Mouse (Mus musculus): ENCODE data around the gene Mmd2. TPM values are rescaled to one million over a fixed set of nuclear protein-coding genes. Genes with fewer than 3 reads are reported as not detected.

The Mmd2 gene
- total and polyA plus RNA-seq, 3 experiments: not detected

DNA sequence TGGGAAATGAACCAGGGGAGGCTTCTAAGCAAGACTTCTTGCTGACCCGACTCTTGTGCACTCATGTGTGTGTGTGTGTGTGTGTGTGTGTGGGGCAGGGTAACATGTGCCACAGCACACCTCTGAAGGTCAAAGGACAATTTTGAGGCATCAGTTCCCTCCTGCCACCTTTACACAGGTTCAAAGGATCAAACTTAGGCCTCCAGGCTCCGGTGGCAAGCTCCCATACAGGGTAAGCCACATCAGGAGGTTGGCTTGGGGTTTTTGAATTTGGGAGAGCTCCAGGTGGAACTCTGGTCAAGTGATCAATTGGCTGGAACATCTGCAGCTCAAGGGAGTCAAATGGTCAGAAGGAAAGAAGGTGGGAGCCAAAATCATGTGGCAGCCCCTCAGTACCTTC is 12.8 kb upstream of the Mmd2 start:
- in situ Hi-C loops (cut with MboI; ENCODE audit: low pct_ligation_motif_present, low pct_unique_long_range_greater_than_20kb, low sequenced_read_pairs): loop anchor here (10.0 kb wide), 1 partner anchor 137 kb away; no protein-coding TSS in a partner anchor
- no peaks in the 10 kb centered on the region for H3K36me3 ChIP-seq (replicated peaks in 1 of 2; ENCODE audit: control insufficient read depth in 1 of 2, insufficient read depth in 1 of 2, low read length in 1 of 2)
- H3K27ac ChIP-seq (ENCODE audit: insufficient read depth, low read depth): no peak overlapping the region
- peaks cover 48% of the 10 kb centered on the region for H3K27me3 ChIP-seq (replicated peaks)
- dilution Hi-C loops (cut with MboI; ENCODE audit: extremely low pct_ligation_motif_present, extremely low pct_unique_long_range_greater_than_20kb, low sequenced_read_pairs): no loop called here
- TF ChIP-seq TCF12 (IDR thresholded peaks at IDR 0.05; ENCODE audit: low read depth, low read length) (no peak), EP300 (IDR thresholded peaks at IDR 0.05; ENCODE audit: low read length) (no peak), IRF4 (IDR thresholded peaks at IDR 0.05; ENCODE audit: low read depth, low read length) (no peak), MAFK (IDR thresholded peaks at IDR 0.05; ENCODE audit: insufficient replicate concordance, low read length) (no peak), CHD2 (IDR thresholded peaks at IDR 0.05; ENCODE audit: low read length) (no peak), KAT2A (IDR thresholded peaks at IDR 0.05; ENCODE audit: insufficient replicate concordance, low read length) (no peak), CHD1 (IDR thresholded peaks at IDR 0.05; ENCODE audit: low read depth, low read length) (no peak), CTCF (conservative IDR thresholded peaks at IDR 0.05 in 1 of 2, IDR thresholded peaks at IDR 0.05 in 1 of 2; ENCODE audit: low read depth in 2 of 2, low read length in 2 of 2) (no peak), UBTF (IDR thresholded peaks at IDR 0.05; ENCODE audit: low read depth, low read length) (no peak), E2F4 (IDR thresholded peaks at IDR 0.05; ENCODE audit: insufficient replicate concordance, low read depth, low read length) (no peak), JUND (conservative IDR thresholded peaks at IDR 0.05; ENCODE audit: low read depth, low read length) (no peak), ZKSCAN1 (IDR thresholded peaks at IDR 0.05; ENCODE audit: borderline replicate concordance, low read depth, low read length) (no peak)
- peaks cover 10% of the 10 kb centered on the region for H3K9me3 ChIP-seq (replicated peaks; ENCODE audit: low read length)
- no peak overlapping the region for H3K4me2 ChIP-seq (ENCODE audit: insufficient read depth, low read depth, poor library complexity, severe bottlenecking)
- H3K4me1 ChIP-seq (ENCODE audit: control insufficient read depth in 1 of 2, insufficient read depth in 2 of 2): no peaks in the 10 kb centered on the region
- H3K79me2 ChIP-seq (replicated peaks; ENCODE audit: control insufficient read depth, extremely low read depth, insufficient read depth, poor library complexity, severe bottlenecking): no peaks in the 10 kb centered on the region
- no peak overlapping the region for H3K4me3 ChIP-seq (replicated peaks in 1 of 3; ENCODE audit: low read depth in 2 of 3, low read length in 2 of 3, poor library complexity in 1 of 3)
- DNase-seq (ENCODE audit: extremely low read depth): no peak
- no peak overlapping the region for H3K9ac ChIP-seq (ENCODE audit: insufficient read depth, low read depth)

DNA sequence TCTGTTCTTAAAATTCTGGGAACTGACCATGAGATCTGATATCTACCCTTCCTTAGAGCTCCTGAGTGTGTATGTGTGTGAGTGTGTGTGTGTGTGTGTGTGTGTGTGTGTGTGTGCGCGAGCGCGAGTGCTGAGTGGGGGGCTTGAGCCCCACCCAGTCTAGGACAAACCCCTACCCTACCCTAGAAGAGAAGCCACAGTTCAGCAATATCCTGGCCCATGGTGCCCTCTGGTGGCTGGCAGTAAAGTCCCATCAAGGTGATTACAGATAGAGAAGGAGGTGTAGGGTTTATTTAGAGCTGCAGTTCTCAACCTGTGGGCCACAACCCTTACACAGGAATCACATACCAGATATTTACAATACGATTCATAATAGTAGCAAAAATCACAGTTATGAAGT is 11.3 kb upstream of the Mmd2 start:
- peak; percentile 32 for DNase-seq (ENCODE audit: extremely low read depth)
- Histone ChIP-seq H3K27ac (ENCODE audit: insufficient read depth, low read depth) (no peak overlapping the region), H3K4me3 (replicated peaks in 1 of 3; ENCODE audit: low read depth in 2 of 3, low read length in 2 of 3, poor library complexity in 1 of 3) (no peak overlapping the region), H3K9me3 (replicated peaks; ENCODE audit: low read length) (peaks cover 10% of the 10 kb centered on the region), H3K79me2 (replicated peaks; ENCODE audit: control insufficient read depth, extremely low read depth, insufficient read depth, poor library complexity, severe bottlenecking) (no peaks in the 10 kb centered on the region), H3K4me2 (ENCODE audit: insufficient read depth, low read depth, poor library complexity, severe bottlenecking) (no peak overlapping the region), H3K27me3 (replicated peaks) (peaks cover 56% of the 10 kb centered on the region), H3K9ac (ENCODE audit: insufficient read depth, low read depth) (no peak overlapping the region), H3K4me1 (ENCODE audit: control insufficient read depth in 1 of 2, insufficient read depth in 2 of 2) (no peaks in the 10 kb centered on the region), H3K36me3 (replicated peaks in 1 of 2; ENCODE audit: control insufficient read depth in 1 of 2, insufficient read depth in 1 of 2, low read length in 1 of 2) (no peaks in the 10 kb centered on the region)
- in situ Hi-C loops (cut with MboI; ENCODE audit: low pct_ligation_motif_present, low pct_unique_long_range_greater_than_20kb, low sequenced_read_pairs) (loop anchor here (5.0 to 10.0 kb wide), 2 partner anchors 113 to 135 kb away; no protein-coding TSS in a partner anchor), dilution Hi-C loops (cut with MboI; ENCODE audit: extremely low pct_ligation_motif_present, extremely low pct_unique_long_range_greater_than_20kb, low sequenced_read_pairs) (no loop called here)
- TF ChIP-seq RAD21 (IDR thresholded peaks at IDR 0.05; ENCODE audit: low read depth, low read length): peak; percentile 83
- no peak for TF ChIP-seq POLR2A (IDR thresholded peaks at IDR 0.05; ENCODE audit: low read depth, low read length)
- no peak for TF ChIP-seq MAFK (IDR thresholded peaks at IDR 0.05; ENCODE audit: insufficient replicate concordance, low read length)
- no peak for TF ChIP-seq TCF12 (IDR thresholded peaks at IDR 0.05; ENCODE audit: low read depth, low read length)
- TF ChIP-seq IRF4 (IDR thresholded peaks at IDR 0.05; ENCODE audit: low read depth, low read length): no peak
- TF ChIP-seq CTCF (conservative IDR thresholded peaks at IDR 0.05 in 1 of 2, IDR thresholded peaks at IDR 0.05 in 1 of 2; ENCODE audit: low read depth in 2 of 2, low read length in 2 of 2): peak; percentile 39 to 87; a peak in 3 of 4 replicates
- no peak for TF ChIP-seq ZKSCAN1 (IDR thresholded peaks at IDR 0.05; ENCODE audit: borderline replicate concordance, low read depth, low read length)
- peak; percentile 85 for TF ChIP-seq SMC3 (IDR thresholded peaks at IDR 0.05; ENCODE audit: low read depth, low read length)
- TF ChIP-seq RCOR1 (conservative IDR thresholded peaks at IDR 0.05; ENCODE audit: low read depth, low read length): no peak
- TF ChIP-seq KAT2A (IDR thresholded peaks at IDR 0.05; ENCODE audit: insufficient replicate concordance, low read length): no peak
- no peak for TF ChIP-seq MAX (IDR thresholded peaks at IDR 0.05; ENCODE audit: low read length)
- no peak for TF ChIP-seq SIN3A (IDR thresholded peaks at IDR 0.05; ENCODE audit: low read length)
